Mouse (Mus musculus): Measurements from ENCODE around the gene Gpr152. TPM values are rescaled to one million over a fixed set of nuclear protein-coding genes. Genes with fewer than 3 reads are reported as not detected.

Gpr152 gene
- polyA plus RNA-seq, 1 experiment from 2014 or later, result not detected

- Histone ChIP-seq H3K4me1 (no peaks in the 10 kb centered on the region), H3K4me2 (replicated peaks) (no peak overlapping the region), H3K4me3 (no peak overlapping the region), H3K9me3 (no peaks in the 10 kb centered on the region), H3K27ac (replicated peaks) (no peak overlapping the region; the same call in 1 of the 2 replicates), H3K27me3 (no peaks in the 10 kb centered on the region), H3K9ac (replicated peaks) (no peak overlapping the region), H3K36me3 (peaks cover 45% of the 10 kb centered on the region)
- 71% methylated on average over 6 of the region's 6 CpGs for WGBS
- ATAC-seq (replicated peaks), result no peak
Measured at GRCm38 (mm10) chr19:4155223-4156072, 15.9 kb downstream of the Gpr152 start.

DNA sequence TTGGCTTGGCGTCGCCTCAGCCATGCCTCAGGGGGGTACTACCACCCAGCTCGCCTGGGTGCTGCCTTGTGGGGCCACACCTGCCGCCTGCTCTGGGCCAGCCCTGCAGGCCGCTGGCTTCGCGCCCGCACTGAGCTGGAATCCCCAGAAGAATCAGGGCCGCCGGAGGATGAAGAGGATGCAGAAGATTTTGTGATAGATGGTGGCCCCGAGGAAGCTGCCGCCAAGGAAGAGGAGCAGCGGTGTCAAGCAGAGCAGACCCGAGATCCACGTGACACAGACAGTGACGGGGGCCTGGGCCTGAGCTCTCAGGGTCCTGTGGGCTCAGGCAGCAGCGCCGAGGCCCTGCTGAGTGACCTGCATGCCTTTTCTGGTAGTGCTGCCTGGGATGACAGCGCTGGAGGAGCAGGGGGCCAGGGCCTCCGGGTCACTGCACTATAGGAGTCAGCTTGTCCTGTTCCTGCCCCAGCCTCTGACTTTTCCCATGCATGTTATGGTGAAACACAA, 16.5 kb downstream of the Gpr152 start:
- no peak overlapping the region for H3K27ac ChIP-seq (replicated peaks)
- no peak overlapping the region for H3K4me3 ChIP-seq
- no peaks in the 10 kb centered on the region for H3K27me3 ChIP-seq
- no peaks in the 10 kb centered on the region for H3K9me3 ChIP-seq
- H3K4me1 ChIP-seq, result no peaks in the 10 kb centered on the region
- 68% methylated on average over 20 of the region's 20 CpGs for WGBS
- H3K4me2 ChIP-seq (replicated peaks), result no peak overlapping the region
- H3K36me3 ChIP-seq, result peaks cover 48% of the 10 kb centered on the region
- no peak overlapping the region for H3K9ac ChIP-seq (replicated peaks)
- ATAC-seq (replicated peaks), result no peak

- H3K36me3 ChIP-seq, result peaks cover 50% of the 10 kb centered on the region
- no peaks in the 10 kb centered on the region for H3K9me3 ChIP-seq
- H3K9ac ChIP-seq (replicated peaks), result no peak overlapping the region
- H3K4me2 ChIP-seq (replicated peaks), result no peak overlapping the region
- no peak for ATAC-seq (replicated peaks)
- no peak overlapping the region for H3K4me3 ChIP-seq
- WGBS, result 92% methylated on average over 12 of the region's 12 CpGs
- H3K27ac ChIP-seq (replicated peaks), result no peak overlapping the region
- H3K27me3 ChIP-seq, result no peaks in the 10 kb centered on the region
- H3K4me1 ChIP-seq, result no peaks in the 10 kb centered on the region
Measured at GRCm38 (mm10) chr19:4156771-4157170, 17.2 kb downstream of the Gpr152 start.

GRCm38 (mm10) chr19:4159049-4159448, 19.5 kb downstream of the Gpr152 start:
- Histone ChIP-seq H3K4me2 (replicated peaks) (no peak overlapping the region), H3K9me3 (no peaks in the 10 kb centered on the region), H3K27ac (replicated peaks) (no peak overlapping the region), H3K9ac (replicated peaks) (no peak overlapping the region), H3K4me3 (no peak overlapping the region), H3K27me3 (no peaks in the 10 kb centered on the region), H3K4me1 (peaks cover 14% of the 10 kb centered on the region), H3K36me3 (peaks cover 50% of the 10 kb centered on the region)
- no peak for ATAC-seq (replicated peaks)
- WGBS, result 98% methylated on average over 8 of the region's 8 CpGs

GRCm38 (mm10) chr19:4162646-4163542, 23.3 kb downstream of the Gpr152 start, which contains the start of gene Rps6kb2:
Gene Rps6kb2 (minus strand): TSS chr19:4163354.
- H3K9ac ChIP-seq (replicated peaks), result peak within 1 kb of the TSS; percentile 72
- no peaks in the 10 kb centered on the region for H3K27me3 ChIP-seq
- H3K36me3 ChIP-seq, result peaks cover 32% of the 10 kb centered on the region
- H3K9me3 ChIP-seq, result no peaks in the 10 kb centered on the region
- H3K4me2 ChIP-seq (replicated peaks), result peak within 1 kb of the TSS; percentile 92
- ATAC-seq (replicated peaks), result peak; percentile 93
- H3K27ac ChIP-seq (replicated peaks), result peak within 1 kb of the TSS; percentile 81
- peaks cover 14% of the 10 kb centered on the region for H3K4me1 ChIP-seq
- WGBS, result 7% methylated on average over 42 of the region's 42 CpGs
- H3K4me3 ChIP-seq, result peak within 1 kb of the TSS; percentile 75

GRCm38 (mm10) chr19:4163543-4163887, 23.9 kb downstream of the Gpr152 start:
- peak overlapping the region; percentile 81 for H3K27ac ChIP-seq (replicated peaks)
- no peaks in the 10 kb centered on the region for H3K27me3 ChIP-seq
- ATAC-seq (replicated peaks), result peak; percentile 42; the same call in 1 of the 2 replicates
- no peaks in the 10 kb centered on the region for H3K9me3 ChIP-seq
- H3K4me1 ChIP-seq, result peaks cover 15% of the 10 kb centered on the region
- peak overlapping the region; percentile 52 for H3K4me2 ChIP-seq (replicated peaks)
- H3K36me3 ChIP-seq, result peaks cover 26% of the 10 kb centered on the region
- WGBS, result 29% methylated on average over 4 of the region's 4 CpGs
- peak overlapping the region; percentile 44 for H3K9ac ChIP-seq (replicated peaks)
- peak overlapping the region; percentile 75 for H3K4me3 ChIP-seq

- no peak for ATAC-seq (replicated peaks)
- Histone ChIP-seq H3K4me1 (peaks cover 19% of the 10 kb centered on the region), H3K4me2 (replicated peaks) (no peak overlapping the region), H3K9ac (replicated peaks) (no peak overlapping the region), H3K36me3 (peaks cover 20% of the 10 kb centered on the region), H3K27me3 (no peaks in the 10 kb centered on the region), H3K4me3 (no peak overlapping the region), H3K27ac (replicated peaks) (no peak overlapping the region), H3K9me3 (no peaks in the 10 kb centered on the region)
- WGBS, result 81% methylated on average over 3 of the region's 3 CpGs
Measured at GRCm38 (mm10) chr19:4164100-4164499, 24.5 kb downstream of the Gpr152 start.

- Histone ChIP-seq H3K4me3 (no peak overlapping the region), H3K9me3 (no peaks in the 10 kb centered on the region), H3K27ac (replicated peaks) (no peak overlapping the region), H3K4me2 (replicated peaks) (no peak overlapping the region), H3K27me3 (no peaks in the 10 kb centered on the region), H3K36me3 (peaks cover 15% of the 10 kb centered on the region; the same call in 1 of the 2 replicates), H3K4me1 (peaks cover 20% of the 10 kb centered on the region), H3K9ac (replicated peaks) (no peak overlapping the region)
- WGBS, result 75% methylated on average over 2 of the region's 2 CpGs
- no peak for ATAC-seq (replicated peaks)
Measured at GRCm38 (mm10) chr19:4164721-4165120, 25.1 kb downstream of the Gpr152 start.

GRCm38 (mm10) chr19:4166678-4167476, 27.3 kb downstream of the Gpr152 start:
- ATAC-seq (replicated peaks), result no peak
- H3K4me1 ChIP-seq, result peaks cover 26% of the 10 kb centered on the region
- no peak overlapping the region for H3K9ac ChIP-seq (replicated peaks)
- no peak overlapping the region for H3K4me3 ChIP-seq
- H3K36me3 ChIP-seq, result no peaks in the 10 kb centered on the region
- H3K4me2 ChIP-seq (replicated peaks), result no peak overlapping the region
- H3K27ac ChIP-seq (replicated peaks), result no peak overlapping the region
- no peaks in the 10 kb centered on the region for H3K9me3 ChIP-seq
- 81% methylated on average over 9 of the region's 9 CpGs for WGBS
- no peaks in the 10 kb centered on the region for H3K27me3 ChIP-seq

- H3K9ac ChIP-seq (replicated peaks), result peak overlapping the region; percentile 80
- peak overlapping the region; percentile 49 for H3K4me3 ChIP-seq
- H3K27ac ChIP-seq (replicated peaks), result peak overlapping the region; percentile 91
- no peaks in the 10 kb centered on the region for H3K36me3 ChIP-seq
- WGBS, result 0% methylated on average over 43 of the region's 43 CpGs
- no peaks in the 10 kb centered on the region for H3K9me3 ChIP-seq
- H3K27me3 ChIP-seq, result no peaks in the 10 kb centered on the region
- H3K4me2 ChIP-seq (replicated peaks), result peak overlapping the region; percentile 93
- peaks cover 12% of the 10 kb centered on the region for H3K4me1 ChIP-seq
- peak; percentile 95 for ATAC-seq (replicated peaks)
Measured at GRCm38 (mm10) chr19:4169378-4169784, 29.8 kb downstream of the Gpr152 start.

GRCm38 (mm10) chr19:4169810-4170209, 30.2 kb downstream of the Gpr152 start:
- peak; percentile 71 for ATAC-seq (replicated peaks)
- 4% methylated on average over 27 of the region's 27 CpGs for WGBS
- Histone ChIP-seq H3K36me3 (no peaks in the 10 kb centered on the region), H3K9ac (replicated peaks) (peak overlapping the region; percentile 80), H3K27me3 (no peaks in the 10 kb centered on the region), H3K4me3 (peak overlapping the region; percentile 49), H3K4me1 (peaks cover 12% of the 10 kb centered on the region), H3K9me3 (no peaks in the 10 kb centered on the region), H3K27ac (replicated peaks) (peak overlapping the region; percentile 91), H3K4me2 (replicated peaks) (peak overlapping the region; percentile 93)

All from forebrain, embryonic 15.5 days (tissue).